Mouse (Mus musculus): ENCODE measurements around the gene Tmem89. TPM values are rescaled to one million over a fixed set of nuclear protein-coding genes. Genes with fewer than 3 reads are reported as not detected.

The Tmem89 gene
- polyA plus RNA-seq, 1 experiment from 2014 or later: not detected

- Histone ChIP-seq H3K27ac (no peak overlapping the region), H3K4me2 (no peak overlapping the region), H3K27me3 (replicated peaks) (peaks cover 33% of the 10 kb centered on the region), H3K36me3 (peaks cover 58% of the 10 kb centered on the region), H3K9ac (no peak overlapping the region), H3K4me1 (peaks cover 4% of the 10 kb centered on the region; the same call in 1 of the 2 replicates), H3K9me3 (replicated peaks) (no peaks in the 10 kb centered on the region), H3K4me3 (no peak overlapping the region)
- no peak for ATAC-seq
- 88% methylated on average over 9 of the region's 9 CpGs for WGBS (ENCODE audit: insufficient replicate concordance)
These were observed 35.7 kb downstream of the Tmem89 start for GRCm38 (mm10) chr9:108949967-108950728.

GRCm38 (mm10) chr9:108953081-108953636 is 38.7 kb downstream of the Tmem89 start, which contains the start of gene Col7a1:
Gene Col7a1 (plus strand): TSS chr9:108953586.
- peaks cover 45% of the 10 kb centered on the region for H3K27me3 ChIP-seq (replicated peaks)
- no peaks in the 10 kb centered on the region for H3K9me3 ChIP-seq (replicated peaks)
- no peak for ATAC-seq
- no peak within 1 kb of the TSS for H3K4me3 ChIP-seq
- peak within 1 kb of the TSS; percentile 25; the same call in 1 of the 2 replicates for H3K4me2 ChIP-seq
- peaks cover 28% of the 10 kb centered on the region for H3K36me3 ChIP-seq
- H3K9ac ChIP-seq: no peak within 1 kb of the TSS
- H3K27ac ChIP-seq: no peak within 1 kb of the TSS
- H3K4me1 ChIP-seq: no peaks in the 10 kb centered on the region
- WGBS (ENCODE audit: insufficient replicate concordance): 13% methylated on average over 15 of the region's 15 CpGs

GRCm38 (mm10) chr9:108955241-108955640 is 40.8 kb downstream of the Tmem89 start:
- Histone ChIP-seq H3K4me3 (no peak overlapping the region), H3K4me2 (no peak overlapping the region), H3K27me3 (replicated peaks) (peaks cover 49% of the 10 kb centered on the region), H3K4me1 (no peaks in the 10 kb centered on the region), H3K27ac (no peak overlapping the region), H3K9ac (no peak overlapping the region), H3K9me3 (replicated peaks) (no peaks in the 10 kb centered on the region), H3K36me3 (peaks cover 7% of the 10 kb centered on the region)
- 76% methylated on average over 11 of the region's 11 CpGs for WGBS (ENCODE audit: insufficient replicate concordance)
- no peak for ATAC-seq

- no peak for ATAC-seq
- H3K9ac ChIP-seq: no peak overlapping the region
- no peak overlapping the region for H3K27ac ChIP-seq
- no peak overlapping the region for H3K4me3 ChIP-seq
- H3K4me2 ChIP-seq: no peak overlapping the region
- no peaks in the 10 kb centered on the region for H3K4me1 ChIP-seq
- peaks cover 49% of the 10 kb centered on the region for H3K27me3 ChIP-seq (replicated peaks)
- 85% methylated on average over 11 of the region's 11 CpGs for WGBS (ENCODE audit: insufficient replicate concordance)
- peaks cover 1% of the 10 kb centered on the region; the same call in 1 of the 2 replicates for H3K36me3 ChIP-seq
- no peaks in the 10 kb centered on the region for H3K9me3 ChIP-seq (replicated peaks)
These were observed 41.4 kb downstream of the Tmem89 start for GRCm38 (mm10) chr9:108955846-108956245.

- H3K36me3 ChIP-seq: no peaks in the 10 kb centered on the region
- ATAC-seq: no peak
- H3K27me3 ChIP-seq (replicated peaks): no peaks in the 10 kb centered on the region; the same call in 1 of the 2 replicates
- no peak overlapping the region for H3K4me2 ChIP-seq
- no peak overlapping the region for H3K4me3 ChIP-seq
- H3K9ac ChIP-seq: no peak overlapping the region
- no peaks in the 10 kb centered on the region for H3K9me3 ChIP-seq (replicated peaks)
- WGBS (ENCODE audit: insufficient replicate concordance): 72% methylated on average over 3 of the region's 3 CpGs
- H3K27ac ChIP-seq: no peak overlapping the region
- peaks cover 7% of the 10 kb centered on the region for H3K4me1 ChIP-seq
These were observed 49.2 kb downstream of the Tmem89 start for GRCm38 (mm10) chr9:108963577-108963976.

GRCm38 (mm10) chr9:108964338-108964737 is 49.9 kb downstream of the Tmem89 start:
- H3K9ac ChIP-seq: no peak overlapping the region
- no peak for ATAC-seq
- H3K27ac ChIP-seq: no peak overlapping the region
- H3K9me3 ChIP-seq (replicated peaks): no peaks in the 10 kb centered on the region
- H3K4me1 ChIP-seq: peaks cover 7% of the 10 kb centered on the region
- no peaks in the 10 kb centered on the region; the same call in 1 of the 2 replicates for H3K27me3 ChIP-seq (replicated peaks)
- 33% methylated on average over 6 of the region's 6 CpGs for WGBS (ENCODE audit: insufficient replicate concordance)
- no peaks in the 10 kb centered on the region for H3K36me3 ChIP-seq
- H3K4me2 ChIP-seq: no peak overlapping the region
- no peak overlapping the region for H3K4me3 ChIP-seq

Other genes starting within 250 kb of the Tmem89 start
- gene Prkar2a, start 225.3 kb upstream of the Tmem89 start, polyA plus RNA-seq (2016; fragmentation: Nextera tagmentation; extraction: Ambion mirVana): 15.5 and 17.5 TPM in 2 replicates
- 15.7 and 20.3 TPM in 2 replicates for gene Ip6k2, start 130.8 kb upstream of the Tmem89 start, polyA plus RNA-seq (2016; fragmentation: Nextera tagmentation; extraction: Ambion mirVana)
- gene Nckipsd, start 106.3 kb upstream of the Tmem89 start, polyA plus RNA-seq (2016; fragmentation: Nextera tagmentation; extraction: Ambion mirVana): 5.6 and 9.1 TPM in 2 replicates
- 0.13 and 0.15 TPM in 2 replicates for gene Celsr3, start 88.3 kb upstream of the Tmem89 start, polyA plus RNA-seq (2016; fragmentation: Nextera tagmentation; extraction: Ambion mirVana)
- 6.9 and 9.0 TPM in 2 replicates for gene Slc26a6, start 61.3 kb upstream of the Tmem89 start, polyA plus RNA-seq (2016; fragmentation: Nextera tagmentation; extraction: Ambion mirVana)
- gene Uqcrc1, start 22.0 kb downstream of the Tmem89 start, polyA plus RNA-seq (2016; fragmentation: Nextera tagmentation; extraction: Ambion mirVana): 384 and 405 TPM in 2 replicates
- 0.31 and 0.68 TPM in 2 replicates for gene Col7a1, start 39.0 kb downstream of the Tmem89 start, polyA plus RNA-seq (2016; fragmentation: Nextera tagmentation; extraction: Ambion mirVana)
- 0.11 TPM in 1 of 2 replicates, not detected in the other for gene Ucn2, start 71.4 kb downstream of the Tmem89 start, polyA plus RNA-seq (2016; fragmentation: Nextera tagmentation; extraction: Ambion mirVana)
- 3.4 and 4.4 TPM in 2 replicates for gene Pfkfb4, start 77.2 kb downstream of the Tmem89 start, polyA plus RNA-seq (2016; fragmentation: Nextera tagmentation; extraction: Ambion mirVana)
- 19.0 and 21.5 TPM in 2 replicates for gene Shisa5, start 123.9 kb downstream of the Tmem89 start, polyA plus RNA-seq (2016; fragmentation: Nextera tagmentation; extraction: Ambion mirVana)
- 8.8 and 9.1 TPM in 2 replicates for gene Trex1, start 145.1 kb downstream of the Tmem89 start, polyA plus RNA-seq (2016; fragmentation: Nextera tagmentation; extraction: Ambion mirVana)
- gene Atrip, start 159.5 kb downstream of the Tmem89 start, polyA plus RNA-seq (2016; fragmentation: Nextera tagmentation; extraction: Ambion mirVana): 18.6 and 19.4 TPM in 2 replicates
- gene Ccdc51, start 167.9 kb downstream of the Tmem89 start, polyA plus RNA-seq (2016; fragmentation: Nextera tagmentation; extraction: Ambion mirVana): 14.5 and 15.3 TPM in 2 replicates
- gene Tma7, start 168.0 kb downstream of the Tmem89 start, polyA plus RNA-seq (2016; fragmentation: Nextera tagmentation; extraction: Ambion mirVana): 522 and 538 TPM in 2 replicates
- gene Plxnb1, start 180.8 kb downstream of the Tmem89 start, polyA plus RNA-seq (2016; fragmentation: Nextera tagmentation; extraction: Ambion mirVana): 4.9 TPM in 2 replicates
- not detected in 2 replicates for gene Fbxw21, start 247.4 kb downstream of the Tmem89 start, polyA plus RNA-seq (2016; fragmentation: Nextera tagmentation; extraction: Ambion mirVana)